ENCODE assay signal across 51 mouse cellular contexts in genomic region chr11:74283436-74283835, GRCm38 (mm10). TPM values are rescaled to one million over a fixed set of nuclear protein-coding genes. Genes with fewer than 3 reads are reported as not detected.
"Had no signal": no experiment of that assay in that cellular context is flagged by ENCODE, and none has a peak within 500 bp of the region (broad histone marks: within the 10 kb centered on the region; RNA-seq: fewer than 3 reads in every experiment).

Gene Olfr59 (plus strand): TSS chr11:74283736.

- H3K4me1 ChIP-seq: heart, embryonic 10.5 days; heart, embryonic 12.5 days; heart, embryonic 13.5 days; heart, embryonic 15.5 days; hindbrain, embryonic 10.5 days; hindbrain, embryonic 12.5 days; hindbrain, embryonic 13.5 days; hindbrain, embryonic 15.5 days; intestine, embryonic 15.5 days; kidney, embryonic 15.5 days had no signal

- H3K36me3 ChIP-seq: heart, embryonic 10.5 days; heart, embryonic 12.5 days; heart, embryonic 13.5 days; heart, embryonic 15.5 days; hindbrain, embryonic 10.5 days; hindbrain, embryonic 12.5 days; hindbrain, embryonic 13.5 days; hindbrain, embryonic 15.5 days; intestine, embryonic 15.5 days; kidney, embryonic 15.5 days had no signal

- H3K9ac ChIP-seq: heart, embryonic 12.5 days; heart, embryonic 13.5 days; heart, embryonic 15.5 days; hindbrain, embryonic 12.5 days; hindbrain, embryonic 13.5 days; hindbrain, embryonic 14.5 days; hindbrain, embryonic 15.5 days; intestine, embryonic 15.5 days; kidney, embryonic 15.5 days had no signal

- H3K4me3 ChIP-seq: heart, embryonic 10.5 days; heart, embryonic 12.5 days; heart, embryonic 13.5 days; heart, embryonic 15.5 days; hindbrain, embryonic 10.5 days; hindbrain, embryonic 12.5 days; hindbrain, embryonic 13.5 days; hindbrain, embryonic 15.5 days; intestine, embryonic 15.5 days; kidney, embryonic 15.5 days; layer of hippocampus, adult 2 months; left cerebral cortex, adult 2 months had no signal

- ATAC-seq: hindbrain, embryonic 16.5 days; inflammation-experienced regulatory T-cells, adult 6 months; intestine, embryonic 15.5 days; intestine, embryonic 16.5 days; intestine, postnatal 0 days had no signal

- DNase-seq: heart, postnatal 36 days; heart, postnatal 4 days; kidney, adult 11 months; kidney, adult 18-20 months; kidney, adult 2 months; kidney, adult 8-10 months; kidney, adult 9 months; kidney, postnatal 10 days; kidney, postnatal 14 days; kidney, postnatal 25 days; kidney, postnatal 36 days; kidney, postnatal 4 days; layer of hippocampus, adult 9-11 months; layer of hippocampus, postnatal 36 days had no signal

- H3K9me3 ChIP-seq: heart, embryonic 10.5 days; heart, embryonic 15.5 days; intestine, embryonic 15.5 days had no signal

- H3K27me3 ChIP-seq: heart, embryonic 12.5 days; heart, embryonic 13.5 days; heart, embryonic 15.5 days; hindbrain, embryonic 12.5 days; hindbrain, embryonic 13.5 days; hindbrain, embryonic 15.5 days; intestine, embryonic 15.5 days; kidney, embryonic 15.5 days had no signal

- H3K4me2 ChIP-seq: heart, embryonic 11.5 days; heart, embryonic 12.5 days; heart, embryonic 13.5 days; heart, embryonic 15.5 days; hindbrain, embryonic 12.5 days; hindbrain, embryonic 13.5 days; hindbrain, embryonic 14.5 days; hindbrain, embryonic 15.5 days; intestine, embryonic 15.5 days; kidney, embryonic 15.5 days had no signal

- H3K27ac ChIP-seq: heart, embryonic 10.5 days; heart, embryonic 13.5 days; heart, embryonic 15.5 days; hindbrain, embryonic 10.5 days; hindbrain, embryonic 12.5 days; hindbrain, embryonic 13.5 days; hindbrain, embryonic 14.5 days; hindbrain, embryonic 15.5 days; intestine, embryonic 15.5 days; kidney, embryonic 15.5 days; kidney, postnatal 0 days; layer of hippocampus, adult 2 months; left cerebral cortex, adult 2 months had no signal

RNA-seq across cellular contexts. Expression of gene Olfr59, which starts in this region (rescaled TPM):
- total RNA-seq: heart, postnatal 10 days; heart, postnatal 14 days; heart, postnatal 25 days; heart, postnatal 36 days; heart, postnatal 4 days; hematopoietic stem cell, adult 5-6 weeks; layer of hippocampus, adult 18-20 months; layer of hippocampus, adult 2 months; layer of hippocampus, adult 8-10 months; layer of hippocampus, postnatal 10 days; layer of hippocampus, postnatal 14 days; layer of hippocampus, postnatal 25 days; layer of hippocampus, postnatal 36 days; left cerebral cortex, adult 18-20 months; left cerebral cortex, adult 2 months had no signal
- polyA plus RNA-seq: heart, embryonic 10.5 days; heart, embryonic 11.5 days; heart, embryonic 12.5 days; heart, embryonic 13.5 days; heart, embryonic 14.5 days; heart, embryonic 15.5 days; heart, embryonic 16.5 days; heart, postnatal 0 days; hindbrain, embryonic 10.5 days; hindbrain, embryonic 11.5 days; hindbrain, embryonic 12.5 days; hindbrain, embryonic 13.5 days; hindbrain, embryonic 14.5 days; hindbrain, embryonic 15.5 days; hindbrain, embryonic 16.5 days; inflammation-experienced regulatory T-cells, adult 6 months; intestine, embryonic 14.5 days; intestine, embryonic 15.5 days; intestine, embryonic 16.5 days; intestine, postnatal 0 days; kidney, adult 2 months; kidney, embryonic 14.5 days; kidney, embryonic 15.5 days; kidney, embryonic 16.5 days; kidney, postnatal 0 days; large intestine, adult 2 months had no signal
